30 mouse cellular contexts compared by ENCODE assay signal in the genomic region with DNA sequence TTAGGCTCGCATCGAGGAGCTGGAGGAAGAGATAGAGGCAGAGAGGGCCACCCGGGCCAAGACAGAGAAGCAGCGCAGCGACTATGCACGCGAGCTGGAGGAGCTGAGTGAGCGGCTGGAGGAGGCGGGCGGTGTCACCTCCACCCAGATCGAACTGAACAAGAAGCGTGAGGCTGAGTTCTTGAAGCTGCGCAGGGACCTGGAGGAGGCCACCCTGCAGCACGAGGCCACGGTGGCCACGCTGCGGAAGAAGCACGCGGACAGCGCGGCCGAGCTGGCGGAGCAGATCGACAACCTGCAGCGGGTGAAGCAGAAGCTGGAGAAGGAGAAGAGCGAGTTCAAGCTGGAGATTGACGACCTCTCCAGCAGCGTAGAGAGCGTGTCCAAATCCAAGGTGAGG. TPM values are rescaled to one million over a fixed set of nuclear protein-coding genes. Genes with fewer than 3 reads are reported as not detected.
DNase-seq lines count a peak whose midpoint lies in the region; ATAC-seq and TF ChIP-seq lines count a peak whose summit lies in the region.
"Had no signal": no experiment of that assay in that cellular context is flagged by ENCODE, and none has a peak within 500 bp of the region (broad histone marks: within the 10 kb centered on the region; RNA-seq: fewer than 3 reads in every experiment).

No protein-coding gene starts in this region.

- H3ac ChIP-seq in myocyte (ENCODE audit: control insufficient read depth, insufficient read length), result no peak overlapping the region

- TF ChIP-seq POLR2A in ES-Bruce4 (IDR thresholded peaks at IDR 0.05; ENCODE audit: insufficient read depth, low read length), result no peak
- peak; percentile 54 for TF ChIP-seq POLR2A in myocyte (IDR thresholded peaks at IDR 0.05; ENCODE audit: insufficient read length, low read depth)
- TF ChIP-seq POLR2A in lung, adult 2 months (IDR thresholded peaks at IDR 0.05; ENCODE audit: borderline replicate concordance, extremely low read depth, low read depth, low read length), result no peak

- no peak for DNase-seq in heart, adult 9 months (ENCODE audit: low spot score in 2 of 2)
- DNase-seq in G1E (ENCODE audit: low spot score), result no peak
- DNase-seq in lung, adult 2 months, result no peak
- DNase-seq: adrenal gland, adult 2 months; adrenal gland, postnatal 14 days; cerebellum, adult 11-12 months; cerebellum, adult 8-10 months; cerebellum, postnatal 10 days; cerebellum, postnatal 36 days; embryo, embryonic 11 days; forebrain, postnatal 0 days; gastrocnemius, adult 2 months; gastrocnemius, postnatal 25 days; heart, adult 18-20 months; heart, postnatal 14 days; heart, postnatal 4 days; kidney, adult 11 months; kidney, adult 8-10 months had no signal

- no peak for TF ChIP-seq CTCF in ES-Bruce4 (IDR thresholded peaks at IDR 0.05; ENCODE audit: low read depth, low read length)
- TF ChIP-seq CTCF in G1E (IDR thresholded peaks at IDR 0.05; ENCODE audit: low read depth, low read length), result no peak
- no peak for TF ChIP-seq CTCF in intestine, postnatal 0 days (IDR thresholded peaks at IDR 0.05; ENCODE audit: low read depth)
- no peak for TF ChIP-seq CTCF in lung, adult 2 months (IDR thresholded peaks at IDR 0.05; ENCODE audit: insufficient read depth, low read length)

- WGBS in heart, embryonic 13.5 days, result 56% methylated on average over 29 of the region's 29 CpGs
- WGBS in intestine, postnatal 0 days, result 65% methylated on average over 29 of the region's 29 CpGs
- WGBS in lung, adult 2 months, result 67% methylated on average over 29 of the region's 29 CpGs

- H3K36me3 ChIP-seq in heart, embryonic 13.5 days, result no peaks in the 10 kb centered on the region
- H3K36me3 ChIP-seq in ES-Bruce4 (ENCODE audit: control insufficient read depth, insufficient read depth, low read length, poor library complexity, severe bottlenecking), result no peaks in the 10 kb centered on the region
- no peaks in the 10 kb centered on the region for H3K36me3 ChIP-seq in G1E (replicated peaks)
- peaks cover 20% of the 10 kb centered on the region for H3K36me3 ChIP-seq in myocyte (ENCODE audit: control insufficient read depth, insufficient read depth)
- H3K36me3 ChIP-seq in intestine, postnatal 0 days (ENCODE audit: control insufficient read depth, insufficient read depth), result no peaks in the 10 kb centered on the region
- H3K36me3 ChIP-seq: embryonic facial prominence, embryonic 10.5 days; embryonic facial prominence, embryonic 13.5 days; heart, embryonic 12.5 days had no signal

- H3K9ac ChIP-seq in heart, embryonic 13.5 days, result no peak overlapping the region
- H3K9ac ChIP-seq in ES-Bruce4 (ENCODE audit: low read depth, poor library complexity, severe bottlenecking), result no peak overlapping the region
- no peak overlapping the region for H3K9ac ChIP-seq in intestine, postnatal 0 days (ENCODE audit: low read depth, low read length)
- H3K9ac ChIP-seq: embryonic facial prominence, embryonic 13.5 days; forebrain, embryonic 13.5 days; forebrain, postnatal 0 days; heart, embryonic 12.5 days; hindbrain, embryonic 14.5 days had no signal

- TF ChIP-seq EP300 in ES-Bruce4 (IDR thresholded peaks at IDR 0.05; ENCODE audit: insufficient read depth, low read depth, low read length), result no peak

- peaks cover 64% of the 10 kb centered on the region for H3K27me3 ChIP-seq in heart, embryonic 13.5 days (replicated peaks)
- H3K27me3 ChIP-seq in ES-Bruce4 (ENCODE audit: control insufficient read depth, insufficient read depth, low read length, poor library complexity, severe bottlenecking), result no peaks in the 10 kb centered on the region
- no peaks in the 10 kb centered on the region; the same call in 1 of the 2 replicates for H3K27me3 ChIP-seq in G1E (ENCODE audit: insufficient read depth, low read length)
- no peaks in the 10 kb centered on the region for H3K27me3 ChIP-seq in myocyte (ENCODE audit: control insufficient read depth, insufficient read depth, insufficient read length)
- no peaks in the 10 kb centered on the region for H3K27me3 ChIP-seq in intestine, postnatal 0 days (replicated peaks; ENCODE audit: control insufficient read depth, insufficient read depth, low read length)
- H3K27me3 ChIP-seq: forebrain, embryonic 13.5 days had no signal

- no peak overlapping the region for H3K4me3 ChIP-seq in heart, embryonic 13.5 days
- peak overlapping the region; percentile 13 for H3K4me3 ChIP-seq in ES-Bruce4 (ENCODE audit: low read depth, low read length)
- H3K4me3 ChIP-seq in G1E (ENCODE audit: low read depth, low read length), result 0 out of 2 replicates have a peak overlapping the region, but pooled peaks have one; percentile 9
- H3K4me3 ChIP-seq in myocyte, result no peak overlapping the region
- no peak overlapping the region for H3K4me3 ChIP-seq in intestine, postnatal 0 days (ENCODE audit: low read depth, low read length)
- no peak overlapping the region for H3K4me3 ChIP-seq in lung, adult 2 months (replicated peaks; ENCODE audit: extremely low read depth, low read depth, low read length)
- H3K4me3 ChIP-seq: embryonic facial prominence, embryonic 10.5 days; embryonic facial prominence, embryonic 13.5 days; erythroblast, embryonic 14.5 days; forebrain, embryonic 13.5 days; gastrocnemius, adult 2 months; heart, embryonic 12.5 days had no signal

- no peaks in the 10 kb centered on the region for H3K4me1 ChIP-seq in heart, embryonic 13.5 days
- no peaks in the 10 kb centered on the region for H3K4me1 ChIP-seq in ES-Bruce4 (ENCODE audit: control insufficient read depth, insufficient read depth, low read length)
- no peaks in the 10 kb centered on the region for H3K4me1 ChIP-seq in G1E (ENCODE audit: insufficient read depth, low read depth, low read length)
- no peaks in the 10 kb centered on the region for H3K4me1 ChIP-seq in intestine, postnatal 0 days (replicated peaks; ENCODE audit: control insufficient read depth, insufficient read depth, low read length)
- no peaks in the 10 kb centered on the region for H3K4me1 ChIP-seq in lung, adult 2 months (ENCODE audit: control insufficient read depth, insufficient read depth, low read length)
- H3K4me1 ChIP-seq: embryonic facial prominence, embryonic 10.5 days; embryonic facial prominence, embryonic 13.5 days; forebrain, embryonic 13.5 days; heart, embryonic 12.5 days had no signal

- no peaks in the 10 kb centered on the region for H3K79me2 ChIP-seq in myocyte (ENCODE audit: control insufficient read depth, insufficient read depth)

- peak overlapping the region; percentile 18; the same call in 1 of the 2 replicates for H3K4me2 ChIP-seq in heart, embryonic 13.5 days
- no peak overlapping the region for H3K4me2 ChIP-seq in myocyte (ENCODE audit: low read depth)
- no peak overlapping the region for H3K4me2 ChIP-seq in intestine, postnatal 0 days (replicated peaks; ENCODE audit: low read depth)
- H3K4me2 ChIP-seq: embryonic facial prominence, embryonic 13.5 days; forebrain, embryonic 13.5 days; heart, embryonic 12.5 days; hindbrain, embryonic 14.5 days had no signal

- no peak overlapping the region for H3K27ac ChIP-seq in heart, embryonic 13.5 days (replicated peaks)
- H3K27ac ChIP-seq in ES-Bruce4 (ENCODE audit: insufficient read depth, low read length), result no peak overlapping the region
- H3K27ac ChIP-seq in intestine, postnatal 0 days (ENCODE audit: low read depth, low read length), result no peak overlapping the region
- H3K27ac ChIP-seq: embryonic facial prominence, embryonic 10.5 days; embryonic facial prominence, embryonic 13.5 days; forebrain, embryonic 13.5 days; gastrocnemius, adult 2 months; hindbrain, embryonic 14.5 days had no signal

- H3K9me3 ChIP-seq in heart, embryonic 13.5 days, result no peaks in the 10 kb centered on the region
- H3K9me3 ChIP-seq in ES-Bruce4 (replicated peaks; ENCODE audit: control insufficient read depth, insufficient read depth, low read length, poor library complexity, severe bottlenecking), result no peaks in the 10 kb centered on the region
- peaks cover 8% of the 10 kb centered on the region; the same call in 1 of the 2 replicates for H3K9me3 ChIP-seq in G1E (replicated peaks)
- no peaks in the 10 kb centered on the region for H3K9me3 ChIP-seq in intestine, postnatal 0 days (ENCODE audit: control insufficient read depth)
- H3K9me3 ChIP-seq: embryonic facial prominence, embryonic 10.5 days; embryonic facial prominence, embryonic 13.5 days; forebrain, embryonic 13.5 days; heart, embryonic 12.5 days had no signal

- no peak for ATAC-seq in heart, embryonic 13.5 days (ENCODE audit: extremely low read depth, insufficient number of reproducible peaks, low FRiP score, low TSS enrichment)
- ATAC-seq in G1E (ENCODE audit: extremely low read depth, insufficient number of reproducible peaks, low FRiP score, poor library complexity, severe bottlenecking), result no peak
- no peak for ATAC-seq in intestine, postnatal 0 days
- ATAC-seq: CD4-positive, CD25-positive, alpha-beta regulatory T cell, adult 4 months; forebrain, embryonic 13.5 days; forebrain, postnatal 0 days had no signal

RNA-seq across cellular contexts. Expression of gene Myh3, which starts 16.4 kb away (rescaled TPM):
- polyA plus RNA-seq in heart, embryonic 13.5 days (2015; fragmentation: Nextera tagmentation; extraction: Ambion mirVana), result 0.75 and 1.6 TPM in 2 replicates
- polyA plus RNA-seq in ES-Bruce4 (2011; ENCODE audit: insufficient read depth, insufficient read length, low read depth, missing spikeins) (0.36 and 0.47 TPM in 2 replicates), G1E (2012) (not detected in 2 replicates), myocyte (2012; fragmentation: generic; extraction: Trizol) (876 TPM)
- total RNA-seq in G1E (2014; fragmentation: Nextera tagmentation) (not detected in 2 replicates), G1E (2017) (not detected in 2 replicates)
- polyA plus RNA-seq in intestine, postnatal 0 days (2015; fragmentation: Nextera tagmentation; extraction: Ambion mirVana), result 0.10 and 0.14 TPM in 2 replicates
- polyA plus RNA-seq in lung, adult 2 months (2012; rRNA removed), result 0.08 TPM in 1 of 2 replicates, not detected in the other
- total RNA-seq: heart, postnatal 14 days had no signal
- polyA plus RNA-seq: adrenal gland, adult 2 months; erythroblast, embryonic 14.5 days; gonadal fat pad, adult 2 months had no signal

RNA-seq across cellular contexts. Expression of gene Sco1, which starts 42.0 kb away (rescaled TPM):
- 18.8 and 21.5 TPM in 2 replicates for polyA plus RNA-seq in heart, embryonic 13.5 days (2015; fragmentation: Nextera tagmentation; extraction: Ambion mirVana)
- polyA plus RNA-seq in ES-Bruce4 (2011; ENCODE audit: insufficient read depth, insufficient read length, low read depth, missing spikeins) (37.7 and 44.2 TPM in 2 replicates), G1E (2012) (3.5 and 4.0 TPM in 2 replicates), myocyte (2012; fragmentation: generic; extraction: Trizol) (14.7 TPM)
- total RNA-seq in G1E (2014; fragmentation: Nextera tagmentation) (13.5 and 14.7 TPM in 2 replicates), G1E (2017) (22.2 and 23.2 TPM in 2 replicates)
- 13.4 and 14.0 TPM in 2 replicates for polyA plus RNA-seq in intestine, postnatal 0 days (2015; fragmentation: Nextera tagmentation; extraction: Ambion mirVana)
- polyA plus RNA-seq in lung, adult 2 months (2012; rRNA removed), result 2.8 and 3.5 TPM in 2 replicates

RNA-seq across cellular contexts. Expression of gene Adprm, which starts 42.1 kb away (rescaled TPM):
- polyA plus RNA-seq in heart, embryonic 13.5 days (2015; fragmentation: Nextera tagmentation; extraction: Ambion mirVana), result 16.0 and 19.4 TPM in 2 replicates
- polyA plus RNA-seq in ES-Bruce4 (2011; ENCODE audit: insufficient read depth, insufficient read length, low read depth, missing spikeins) (24.5 and 30.6 TPM in 2 replicates), G1E (2012) (0.40 and 1.0 TPM in 2 replicates), myocyte (2012; fragmentation: generic; extraction: Trizol) (13.1 TPM)
- total RNA-seq in G1E (2014; fragmentation: Nextera tagmentation) (13.3 and 26.6 TPM in 2 replicates), G1E (2017) (23.9 and 25.7 TPM in 2 replicates)
- 26.5 and 26.6 TPM in 2 replicates for polyA plus RNA-seq in intestine, postnatal 0 days (2015; fragmentation: Nextera tagmentation; extraction: Ambion mirVana)
- polyA plus RNA-seq in lung, adult 2 months (2012; rRNA removed), result 10.2 and 16.6 TPM in 2 replicates

Comparison
In these comparisons a context has a peak if more than half of its experiments do, and no peak if none do; other contexts are left out.
1. H3K4me3 ChIP-seq: peak in ES-Bruce4 (single experiment) and G1E (single experiment); none in heart, embryonic 13.5 days (single experiment), myocyte (single experiment), intestine, postnatal 0 days (single experiment) and lung, adult 2 months (single experiment).
2. RNA of gene Myh3, which starts 16.4 kb away (polyA plus RNA-seq): 876 TPM in myocyte (single experiment); 0.75 to 1.6 TPM in heart, embryonic 13.5 days, 0.36 to 0.47 TPM in ES-Bruce4, 0.10 to 0.14 TPM in intestine, postnatal 0 days, 0.08 TPM in lung, adult 2 months and not detected in G1E; every median in the first group is over 100 times any median in the second.